ENCODE assay signal across 13 mouse cellular contexts in the genomic region with DNA sequence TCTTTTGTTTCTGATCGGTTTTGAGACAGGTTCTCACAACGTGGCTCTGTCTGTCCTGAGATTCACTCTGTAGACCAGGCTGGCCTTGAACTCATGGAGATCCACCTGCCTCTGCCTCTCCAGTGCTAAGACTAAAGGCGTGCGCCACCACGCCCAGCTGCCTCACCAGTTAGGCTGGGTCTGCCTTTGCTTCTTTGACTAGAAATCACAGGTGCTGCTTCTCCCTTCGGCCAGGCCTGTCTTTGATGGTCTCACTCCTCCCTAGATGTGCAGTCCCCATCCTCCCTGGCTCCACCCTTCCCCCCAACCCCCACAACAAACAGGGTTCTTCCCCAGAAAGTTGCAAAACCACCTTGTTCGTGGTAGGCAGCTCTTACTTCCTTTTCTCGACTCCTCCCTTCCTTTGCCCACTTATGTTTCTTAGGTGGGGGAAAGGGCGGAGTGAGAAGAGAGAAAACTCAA. TPM values are rescaled to one million over a fixed set of nuclear protein-coding genes. Genes with fewer than 3 reads are reported as not detected.
DNase-seq lines count a peak whose midpoint lies in the region; ATAC-seq lines count a peak whose summit lies in the region.
"Had no signal": no experiment of that assay in that cellular context is flagged by ENCODE, and none has a peak within 500 bp of the region (broad histone marks: within the 10 kb centered on the region; RNA-seq: fewer than 3 reads in every experiment).

No protein-coding gene starts in this region.

- no peak overlapping the region for H3K27ac ChIP-seq in liver, embryonic 11.5 days (ENCODE audit: low read depth, low read length)
- peak overlapping the region; percentile 8; the same call in 1 of the 2 replicates for H3K27ac ChIP-seq in liver, embryonic 16.5 days (ENCODE audit: low read length)
- H3K27ac ChIP-seq in hindbrain, embryonic 16.5 days (ENCODE audit: low read depth, low read length), result no peak overlapping the region
- H3K27ac ChIP-seq: hindbrain, embryonic 14.5 days; layer of hippocampus, adult 2 months; liver, embryonic 14.5 days had no signal

- no peak for ATAC-seq in liver, embryonic 11.5 days (replicated peaks; ENCODE audit: low FRiP score)
- ATAC-seq in liver, embryonic 16.5 days (ENCODE audit: low read depth), result no peak
- ATAC-seq in hindbrain, embryonic 16.5 days, result no peak

- no peaks in the 10 kb centered on the region for H3K9me3 ChIP-seq in liver, embryonic 11.5 days (ENCODE audit: control insufficient read depth, low read length)
- no peaks in the 10 kb centered on the region for H3K9me3 ChIP-seq in liver, embryonic 16.5 days (replicated peaks; ENCODE audit: control insufficient read depth, low read length)
- no peaks in the 10 kb centered on the region for H3K9me3 ChIP-seq in hindbrain, embryonic 16.5 days (ENCODE audit: control insufficient read depth, low read length)

- H3K9ac ChIP-seq in liver, embryonic 11.5 days (ENCODE audit: low read depth, low read length), result no peak overlapping the region
- H3K9ac ChIP-seq in liver, embryonic 16.5 days (ENCODE audit: low read depth, low read length), result no peak overlapping the region
- H3K9ac ChIP-seq in hindbrain, embryonic 16.5 days (ENCODE audit: low read depth, low read length), result no peak overlapping the region
- H3K9ac ChIP-seq: hindbrain, embryonic 14.5 days; liver, embryonic 14.5 days had no signal

- no peak overlapping the region for H3K4me2 ChIP-seq in liver, embryonic 11.5 days
- no peak overlapping the region for H3K4me2 ChIP-seq in liver, embryonic 16.5 days (ENCODE audit: low read depth, low read length)
- H3K4me2 ChIP-seq in hindbrain, embryonic 16.5 days (ENCODE audit: low read length), result no peak overlapping the region
- H3K4me2 ChIP-seq: hindbrain, embryonic 14.5 days had no signal

- H3K27me3 ChIP-seq in liver, embryonic 11.5 days (replicated peaks; ENCODE audit: control insufficient read depth, insufficient read depth, low read length), result no peaks in the 10 kb centered on the region
- H3K27me3 ChIP-seq in liver, embryonic 16.5 days (ENCODE audit: control insufficient read depth, insufficient read depth, low read depth, low read length), result no peaks in the 10 kb centered on the region
- H3K27me3 ChIP-seq in hindbrain, embryonic 16.5 days (replicated peaks; ENCODE audit: control insufficient read depth, insufficient read depth, low read length), result no peaks in the 10 kb centered on the region

- no peaks in the 10 kb centered on the region for H3K36me3 ChIP-seq in liver, embryonic 11.5 days (ENCODE audit: control insufficient read depth, insufficient read depth, low read length)
- H3K36me3 ChIP-seq in liver, embryonic 16.5 days (ENCODE audit: control insufficient read depth, insufficient read depth), result no peaks in the 10 kb centered on the region
- no peaks in the 10 kb centered on the region for H3K36me3 ChIP-seq in hindbrain, embryonic 16.5 days (ENCODE audit: control insufficient read depth, insufficient read depth, low read length)

- peak; percentile 28 for DNase-seq in liver
- no peak for DNase-seq in liver, embryonic 11.5 days (ENCODE audit: low spot score)
- peak; percentile 47 for DNase-seq in spleen, adult 12 weeks (ENCODE audit: low spot score)
- DNase-seq in adrenal gland, adult 8-10 months, result no peak
- no peak for DNase-seq in cerebellum, postnatal 10 days
- DNase-seq in frontal cortex, postnatal 10 days (ENCODE audit: low spot score in 2 of 2), result no peak
- DNase-seq: gastrocnemius, postnatal 36 days; right cerebral cortex, postnatal 14 days had no signal

- WGBS in liver, embryonic 11.5 days, result 50% methylated on average over 9 of the region's 9 CpGs
- 32% methylated on average over 9 of the region's 9 CpGs for WGBS in liver, embryonic 16.5 days (ENCODE audit: insufficient replicate concordance)
- 86% methylated on average over 9 of the region's 9 CpGs for WGBS in hindbrain, embryonic 16.5 days

- peaks cover 37% of the 10 kb centered on the region for H3K4me1 ChIP-seq in liver, embryonic 11.5 days (replicated peaks; ENCODE audit: control insufficient read depth, insufficient read depth, low read length)
- H3K4me1 ChIP-seq in liver, embryonic 16.5 days (ENCODE audit: control insufficient read depth, low read depth, low read length), result peaks cover 19% of the 10 kb centered on the region
- H3K4me1 ChIP-seq in hindbrain, embryonic 16.5 days (ENCODE audit: control insufficient read depth, insufficient read depth, low read depth, low read length), result peaks cover 2% of the 10 kb centered on the region; the same call in 1 of the 2 replicates

- no peak overlapping the region for H3K4me3 ChIP-seq in liver, embryonic 11.5 days (ENCODE audit: low read depth, low read length)
- H3K4me3 ChIP-seq in liver, embryonic 16.5 days (ENCODE audit: low read depth, low read length), result no peak overlapping the region
- no peak overlapping the region for H3K4me3 ChIP-seq in hindbrain, embryonic 16.5 days (ENCODE audit: low read length)
- H3K4me3 ChIP-seq: layer of hippocampus, adult 2 months had no signal

RNA-seq across cellular contexts. Expression of a gene that starts 4.5 kb away (rescaled TPM):
- polyA plus RNA-seq in liver, embryonic 11.5 days (2014; fragmentation: Nextera tagmentation; extraction: Ambion mirVana), result 56.6 and 62.1 TPM in 2 replicates
- 18.0 and 20.6 TPM in 2 replicates for polyA plus RNA-seq in liver, embryonic 16.5 days (2015; fragmentation: Nextera tagmentation; extraction: Ambion mirVana)
- 1 to 10 TPM; 2.5 to 7.0 (median 3.8) TPM for total RNA-seq in adrenal gland, adult 8-10 months (2022)
- polyA plus RNA-seq in hindbrain, embryonic 16.5 days (2015; fragmentation: Nextera tagmentation; extraction: Ambion mirVana), result 1.6 and 1.9 TPM in 2 replicates

RNA-seq across cellular contexts. Expression of a gene that starts 22.9 kb away (rescaled TPM):
- 10.5 and 13.7 TPM in 2 replicates for polyA plus RNA-seq in liver, embryonic 11.5 days (2014; fragmentation: Nextera tagmentation; extraction: Ambion mirVana)
- polyA plus RNA-seq in liver, embryonic 16.5 days (2015; fragmentation: Nextera tagmentation; extraction: Ambion mirVana), result 20.3 and 30.0 TPM in 2 replicates
- 100 to 1,000 TPM; 107 to 119 (median 115) TPM for total RNA-seq in adrenal gland, adult 8-10 months (2022)
- 1.4 and 2.0 TPM in 2 replicates for polyA plus RNA-seq in hindbrain, embryonic 16.5 days (2015; fragmentation: Nextera tagmentation; extraction: Ambion mirVana)
- total RNA-seq: gastrocnemius, postnatal 36 days had no signal

RNA-seq across cellular contexts. Expression of a gene that starts 28.1 kb away (rescaled TPM):
- 14.1 and 15.6 TPM in 2 replicates for polyA plus RNA-seq in liver, embryonic 11.5 days (2014; fragmentation: Nextera tagmentation; extraction: Ambion mirVana)
- polyA plus RNA-seq in liver, embryonic 16.5 days (2015; fragmentation: Nextera tagmentation; extraction: Ambion mirVana), result 9.1 and 9.3 TPM in 2 replicates
- 10 to 100 TPM; 42.7 to 64.0 (median 55.6) TPM for total RNA-seq in adrenal gland, adult 8-10 months (2022)
- 3.6 and 4.1 TPM in 2 replicates for polyA plus RNA-seq in hindbrain, embryonic 16.5 days (2015; fragmentation: Nextera tagmentation; extraction: Ambion mirVana)

RNA-seq across cellular contexts. Expression of a gene that starts 49.7 kb away (rescaled TPM):
- 256 and 274 TPM in 2 replicates for polyA plus RNA-seq in liver, embryonic 11.5 days (2014; fragmentation: Nextera tagmentation; extraction: Ambion mirVana)
- 131 and 146 TPM in 2 replicates for polyA plus RNA-seq in liver, embryonic 16.5 days (2015; fragmentation: Nextera tagmentation; extraction: Ambion mirVana)
- total RNA-seq in adrenal gland, adult 8-10 months (2022), result 100 to 1,000 TPM; 235 to 259 (median 252) TPM
- polyA plus RNA-seq in hindbrain, embryonic 16.5 days (2015; fragmentation: Nextera tagmentation; extraction: Ambion mirVana), result 123 and 134 TPM in 2 replicates

Comparison
In these comparisons a context has a peak if more than half of its experiments do, and no peak if none do; other contexts are left out.
1. DNase-seq: peak in liver (single experiment) and spleen, adult 12 weeks (single experiment); none in liver, embryonic 11.5 days (single experiment), adrenal gland, adult 8-10 months (single experiment), cerebellum, postnatal 10 days (0 of 2) and frontal cortex, postnatal 10 days (0 of 2).